Mouse (Mus musculus): ENCODE data around the gene Gm10842. TPM values are rescaled to one million over a fixed set of nuclear protein-coding genes. Genes with fewer than 3 reads are reported as not detected.
A peak's percentile ranks its signal among the peaks of the same experiment; 100 is the strongest.

Gm10842 gene
- total and polyA plus RNA-seq, 3 experiments, result not detected

DNA sequence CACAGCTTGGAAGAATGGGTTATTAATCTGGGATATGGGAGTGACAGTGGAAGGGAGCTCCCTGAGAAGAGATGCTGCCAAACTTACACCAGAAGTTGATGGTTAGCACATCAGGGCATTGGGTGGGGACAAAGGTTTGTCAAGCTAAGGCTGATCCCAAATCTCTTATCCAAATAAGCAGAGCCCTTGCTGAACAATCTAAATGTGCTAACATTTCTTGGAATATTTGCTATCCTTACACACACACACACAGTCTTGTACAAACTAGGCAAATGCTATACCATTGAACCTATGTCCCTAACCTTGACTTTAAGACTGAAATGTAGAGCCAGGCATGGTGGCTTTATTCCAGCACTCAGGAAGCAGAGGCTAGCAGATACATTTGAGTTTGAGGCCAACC lies 3.1 kb upstream of the Gm10842 start:
- TF ChIP-seq ZMIZ1 (IDR thresholded peaks at IDR 0.05; ENCODE audit: low read depth, low read length), result no peak
- no peak for TF ChIP-seq NRF1 (IDR thresholded peaks at IDR 0.05; ENCODE audit: low read depth, low read length)
- TF ChIP-seq ETS1 (conservative IDR thresholded peaks at IDR 0.05; ENCODE audit: low read depth, low read length), result no peak
- no peak for TF ChIP-seq MYC (IDR thresholded peaks at IDR 0.05; ENCODE audit: low read depth, low read length)
- no peak for TF ChIP-seq MXI1 (IDR thresholded peaks at IDR 0.05; ENCODE audit: low read depth, low read length)
- TF ChIP-seq ELF1 (IDR thresholded peaks at IDR 0.05; ENCODE audit: low read depth, low read length), result no peak
- no peak for TF ChIP-seq ZC3H11A (IDR thresholded peaks at IDR 0.05; ENCODE audit: low read depth, low read length)
- dilution Hi-C loops (cut with MboI; ENCODE audit: extremely low pct_ligation_motif_present, extremely low pct_unique_long_range_greater_than_20kb, low sequenced_read_pairs), result no loop called here
- no peak overlapping the region for H3K4me2 ChIP-seq (ENCODE audit: insufficient read depth, low read depth, poor library complexity, severe bottlenecking)
- peaks cover 22 to 36% of the 10 kb centered on the region in 2 experiments for H3K36me3 ChIP-seq (replicated peaks in 1 of 2; ENCODE audit: control insufficient read depth in 1 of 2, insufficient read depth in 1 of 2, low read length in 1 of 2)
- H3K9me3 ChIP-seq (replicated peaks; ENCODE audit: low read length), result no peaks in the 10 kb centered on the region
- H3K9ac ChIP-seq (ENCODE audit: insufficient read depth, low read depth), result no peak overlapping the region
- no peak overlapping the region for H3K4me3 ChIP-seq (replicated peaks in 1 of 3; ENCODE audit: low read depth in 2 of 3, low read length in 2 of 3, poor library complexity in 1 of 3)
- no peaks in the 10 kb centered on the region for H3K27me3 ChIP-seq (replicated peaks)
- in situ Hi-C loops (cut with MboI; ENCODE audit: low pct_ligation_motif_present, low pct_unique_long_range_greater_than_20kb, low sequenced_read_pairs), result no loop called here
- H3K27ac ChIP-seq (ENCODE audit: insufficient read depth, low read depth), result no peak overlapping the region
- DNase-seq (ENCODE audit: extremely low read depth), result no peak
- no peaks in the 10 kb centered on the region for H3K4me1 ChIP-seq (ENCODE audit: control insufficient read depth in 1 of 2, insufficient read depth in 2 of 2)
- H3K79me2 ChIP-seq (replicated peaks; ENCODE audit: control insufficient read depth, extremely low read depth, insufficient read depth, poor library complexity, severe bottlenecking), result no peaks in the 10 kb centered on the region

- no peak overlapping the region for H3K9ac ChIP-seq (ENCODE audit: insufficient read depth, low read depth)
- in situ Hi-C loops (cut with MboI; ENCODE audit: low pct_ligation_motif_present, low pct_unique_long_range_greater_than_20kb, low sequenced_read_pairs), result no loop called here
Measured at GRCm38 (mm10) chr11:105144084-105144483, 2.6 kb upstream of the Gm10842 start.

DNA sequence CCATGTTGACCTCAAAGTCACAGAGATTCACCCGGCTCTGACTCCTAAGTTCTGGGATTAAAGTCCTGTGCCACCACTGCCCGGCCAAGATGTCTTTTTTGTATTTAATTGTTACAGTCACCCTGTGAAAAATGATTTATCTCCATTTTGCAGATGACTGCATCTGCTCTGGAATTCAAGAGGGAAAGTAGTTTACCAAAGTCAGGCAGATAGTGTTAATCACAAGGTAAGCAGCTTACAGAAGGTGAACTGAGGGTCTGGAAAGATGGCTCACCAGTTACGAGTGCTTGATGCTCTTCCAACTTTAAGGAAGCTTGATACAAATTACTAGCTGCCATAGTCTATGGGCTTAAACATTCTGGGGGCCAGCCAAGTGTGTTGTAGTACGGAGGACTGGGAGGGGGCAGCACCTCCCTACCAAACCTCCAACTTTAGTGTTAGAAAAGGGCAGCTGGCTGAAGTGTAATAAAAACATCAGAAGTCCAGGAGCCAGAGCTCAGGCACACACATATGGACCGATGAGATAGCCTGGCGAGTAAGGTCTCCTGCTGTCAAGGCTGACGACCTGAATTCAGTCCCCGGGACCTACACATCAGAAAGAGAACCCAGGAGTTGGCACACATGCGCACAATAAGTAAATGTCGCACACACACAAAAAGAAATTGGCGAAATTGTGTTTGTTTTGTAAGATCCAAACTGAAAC lies 2.0 kb upstream of the Gm10842 start:
- no peak overlapping the region for H3K4me2 ChIP-seq (ENCODE audit: insufficient read depth, low read depth, poor library complexity, severe bottlenecking)
- in situ Hi-C loops (cut with MboI; ENCODE audit: low pct_ligation_motif_present, low pct_unique_long_range_greater_than_20kb, low sequenced_read_pairs), result no loop called here

More at GRCm38 (mm10) chr11:105144084-105144483, 2.6 kb upstream of the Gm10842 start:
- Histone ChIP-seq H3K27me3 (replicated peaks) (no peaks in the 10 kb centered on the region), H3K27ac (ENCODE audit: insufficient read depth, low read depth) (no peak overlapping the region), H3K9me3 (replicated peaks; ENCODE audit: low read length) (no peaks in the 10 kb centered on the region), H3K36me3 (replicated peaks in 1 of 2; ENCODE audit: control insufficient read depth in 1 of 2, insufficient read depth in 1 of 2, low read length in 1 of 2) (peaks cover 21 to 32% of the 10 kb centered on the region in 2 experiments), H3K79me2 (replicated peaks; ENCODE audit: control insufficient read depth, extremely low read depth, insufficient read depth, poor library complexity, severe bottlenecking) (no peaks in the 10 kb centered on the region), H3K4me2 (ENCODE audit: insufficient read depth, low read depth, poor library complexity, severe bottlenecking) (no peak overlapping the region), H3K4me3 (replicated peaks in 1 of 3; ENCODE audit: low read depth in 2 of 3, low read length in 2 of 3, poor library complexity in 1 of 3) (no peak overlapping the region), H3K4me1 (ENCODE audit: control insufficient read depth in 1 of 2, insufficient read depth in 2 of 2) (no peaks in the 10 kb centered on the region)
- dilution Hi-C loops (cut with MboI; ENCODE audit: extremely low pct_ligation_motif_present, extremely low pct_unique_long_range_greater_than_20kb, low sequenced_read_pairs), result no loop called here
- DNase-seq (ENCODE audit: extremely low read depth), result no peak
- TF ChIP-seq ZNF384 (IDR thresholded peaks at IDR 0.05; ENCODE audit: low read depth, low read length) (no peak), POLR2AphosphoS2 (IDR thresholded peaks at IDR 0.05; ENCODE audit: low read depth, low read length) (no peak), ETS1 (conservative IDR thresholded peaks at IDR 0.05; ENCODE audit: low read depth, low read length) (no peak), NRF1 (IDR thresholded peaks at IDR 0.05; ENCODE audit: low read depth, low read length) (no peak), MAX (IDR thresholded peaks at IDR 0.05; ENCODE audit: low read length) (no peak), HCFC1 (IDR thresholded peaks at IDR 0.05; ENCODE audit: low read depth, low read length) (no peak)

More for the DNA sequence above, 2.0 kb upstream of the Gm10842 start:
- Histone ChIP-seq H3K27ac (ENCODE audit: insufficient read depth, low read depth) (no peak overlapping the region), H3K36me3 (replicated peaks in 1 of 2; ENCODE audit: control insufficient read depth in 1 of 2, insufficient read depth in 1 of 2, low read length in 1 of 2) (peaks cover 16 to 26% of the 10 kb centered on the region in 2 experiments), H3K4me1 (ENCODE audit: control insufficient read depth in 1 of 2, insufficient read depth in 2 of 2) (no peaks in the 10 kb centered on the region), H3K4me3 (replicated peaks in 1 of 3; ENCODE audit: low read depth in 2 of 3, low read length in 2 of 3, poor library complexity in 1 of 3) (no peak overlapping the region), H3K27me3 (replicated peaks) (no peaks in the 10 kb centered on the region), H3K9me3 (replicated peaks; ENCODE audit: low read length) (no peaks in the 10 kb centered on the region), H3K9ac (ENCODE audit: insufficient read depth, low read depth) (no peak overlapping the region), H3K79me2 (replicated peaks; ENCODE audit: control insufficient read depth, extremely low read depth, insufficient read depth, poor library complexity, severe bottlenecking) (no peaks in the 10 kb centered on the region)
- DNase-seq (ENCODE audit: extremely low read depth), result no peak
- dilution Hi-C loops (cut with MboI; ENCODE audit: extremely low pct_ligation_motif_present, extremely low pct_unique_long_range_greater_than_20kb, low sequenced_read_pairs), result no loop called here
- no peak for TF ChIP-seq ETS1 (conservative IDR thresholded peaks at IDR 0.05; ENCODE audit: low read depth, low read length)
- TF ChIP-seq ZNF384 (IDR thresholded peaks at IDR 0.05; ENCODE audit: low read depth, low read length), result no peak
- no peak for TF ChIP-seq SIN3A (IDR thresholded peaks at IDR 0.05; ENCODE audit: low read length)
- peak in 1 of 2 experiments; percentile 19; a peak in 1 of 4 replicates for TF ChIP-seq CTCF (conservative IDR thresholded peaks at IDR 0.05 in 1 of 2, IDR thresholded peaks at IDR 0.05 in 1 of 2; ENCODE audit: low read depth in 2 of 2, low read length in 2 of 2)
- TF ChIP-seq ELF1 (IDR thresholded peaks at IDR 0.05; ENCODE audit: low read depth, low read length), result no peak
- no peak for TF ChIP-seq GABPA (IDR thresholded peaks at IDR 0.05; ENCODE audit: insufficient replicate concordance, low read depth, low read length)
- TF ChIP-seq RAD21 (IDR thresholded peaks at IDR 0.05; ENCODE audit: low read depth, low read length), result peak; percentile 13
- no peak for TF ChIP-seq MAX (IDR thresholded peaks at IDR 0.05; ENCODE audit: low read length)
- TF ChIP-seq MEF2A (IDR thresholded peaks at IDR 0.05; ENCODE audit: borderline replicate concordance, low read depth, low read length), result no peak
- no peak for TF ChIP-seq NELFE (IDR thresholded peaks at IDR 0.05; ENCODE audit: low read depth, low read length)
- TF ChIP-seq TBP (conservative IDR thresholded peaks at IDR 0.05; ENCODE audit: low read depth, low read length), result no peak

All from CH12.LX (cell line).